8 mouse cellular contexts compared by ENCODE assay signal in genomic region chr14:99299022-99299481, GRCm38 (mm10). TPM values are rescaled to one million over a fixed set of nuclear protein-coding genes. Genes with fewer than 3 reads are reported as not detected.
DNase-seq lines count a peak whose midpoint lies in the region; ATAC-seq lines count a peak whose summit lies in the region.

No protein-coding gene starts in this region.

- peak; percentile 54 for ATAC-seq in frontal cortex, adult (ENCODE audit: low TSS enrichment)

- DNase-seq in Muller cell, postnatal 12 days (ENCODE audit: inconsistent ontology term) = peak; percentile 77
- DNase-seq in cerebellum, adult 9-11 months = peak; percentile 21
- peak; percentile 65 for DNase-seq in heart, postnatal 4 days
- DNase-seq in layer of hippocampus, postnatal 10 days (ENCODE audit: low spot score in 2 of 2) = peak; percentile 39 to 65
- DNase-seq in lung, postnatal 14 days = peak; percentile 60
- peak; percentile 33 for DNase-seq in retina, postnatal 7 days (ENCODE audit: low read depth, low spot score)
- peak; percentile 22 to 57 for DNase-seq in urinary bladder, adult 18-20 months (ENCODE audit: low spot score in 2 of 2)

RNA-seq across cellular contexts. Expression of gene Klf5, which starts 0.6 kb away (rescaled TPM):
- 1 to 10 TPM; 1.5 to 1.7 TPM for total RNA-seq in heart, postnatal 4 days (2021)
- 1 to 10 TPM; 8.1 to 8.5 TPM for total RNA-seq in layer of hippocampus, postnatal 10 days (2021)

Comparison
In these comparisons a context has a peak if more than half of its experiments do, and no peak if none do; other contexts are left out.
1. Peak in every context shown above with its lines: DNase-seq and ATAC-seq.
2. DNase-seq: peak in every context shown above with its lines; median percentile 77 in Muller cell, postnatal 12 days; 65 in heart, postnatal 4 days; 60 in lung, postnatal 14 days; 52 in layer of hippocampus, postnatal 10 days; 40 in urinary bladder, adult 18-20 months; 33 in retina, postnatal 7 days; 21 in cerebellum, adult 9-11 months.